Mouse (Mus musculus): Measurements from ENCODE around the gene Eml6. TPM values are rescaled to one million over a fixed set of nuclear protein-coding genes. Genes with fewer than 3 reads are reported as not detected.
A peak's percentile ranks its signal among the peaks of the same experiment; 100 is the strongest.

The Eml6 gene
- polyA plus RNA-seq, 1 experiment from 2014 or later: 2.0 TPM

DNA sequence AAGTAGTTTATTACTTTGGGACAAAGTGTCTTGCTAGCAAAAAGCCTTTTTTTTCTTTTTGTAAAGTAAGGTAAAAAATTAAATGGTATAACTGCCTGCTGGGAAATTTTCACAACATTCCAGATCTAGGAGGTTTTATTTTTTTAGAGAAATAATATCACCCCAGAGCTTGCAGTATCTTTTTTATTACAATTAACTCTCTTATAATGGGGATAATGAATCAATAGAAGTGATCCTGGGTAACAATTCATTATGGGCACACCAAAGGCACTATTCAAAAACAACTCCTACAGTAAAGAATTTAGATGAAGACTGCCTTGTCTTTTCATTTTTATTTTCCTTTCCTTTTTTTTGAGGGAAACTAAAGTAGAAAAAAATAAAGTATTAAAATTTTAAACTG, 331.1 kb downstream of the Eml6 start:
- H3K9me3 ChIP-seq (ENCODE audit: control insufficient read depth, low read depth, low read length): no peaks in the 10 kb centered on the region
- no peak overlapping the region for H3K9ac ChIP-seq (replicated peaks; ENCODE audit: low read depth, low read length)
- no peaks in the 10 kb centered on the region for H3K4me1 ChIP-seq (ENCODE audit: control insufficient read depth, insufficient read depth, low read length)
- no peaks in the 10 kb centered on the region for H3K27me3 ChIP-seq (ENCODE audit: control insufficient read depth, insufficient read depth, low read length)
- H3K36me3 ChIP-seq (ENCODE audit: control insufficient read depth, insufficient read depth, low read length): no peaks in the 10 kb centered on the region
- no peak overlapping the region for H3K27ac ChIP-seq (ENCODE audit: low read length)
- peak overlapping the region; percentile 89; the same call in 1 of the 2 replicates for H3K4me3 ChIP-seq (ENCODE audit: low read depth, low read length)
- no peak for ATAC-seq (ENCODE audit: insufficient number of reproducible peaks, insufficient read depth, low FRiP score, low read depth)
- H3K4me2 ChIP-seq (replicated peaks; ENCODE audit: low read depth, low read length): peak overlapping the region; percentile 57

DNA sequence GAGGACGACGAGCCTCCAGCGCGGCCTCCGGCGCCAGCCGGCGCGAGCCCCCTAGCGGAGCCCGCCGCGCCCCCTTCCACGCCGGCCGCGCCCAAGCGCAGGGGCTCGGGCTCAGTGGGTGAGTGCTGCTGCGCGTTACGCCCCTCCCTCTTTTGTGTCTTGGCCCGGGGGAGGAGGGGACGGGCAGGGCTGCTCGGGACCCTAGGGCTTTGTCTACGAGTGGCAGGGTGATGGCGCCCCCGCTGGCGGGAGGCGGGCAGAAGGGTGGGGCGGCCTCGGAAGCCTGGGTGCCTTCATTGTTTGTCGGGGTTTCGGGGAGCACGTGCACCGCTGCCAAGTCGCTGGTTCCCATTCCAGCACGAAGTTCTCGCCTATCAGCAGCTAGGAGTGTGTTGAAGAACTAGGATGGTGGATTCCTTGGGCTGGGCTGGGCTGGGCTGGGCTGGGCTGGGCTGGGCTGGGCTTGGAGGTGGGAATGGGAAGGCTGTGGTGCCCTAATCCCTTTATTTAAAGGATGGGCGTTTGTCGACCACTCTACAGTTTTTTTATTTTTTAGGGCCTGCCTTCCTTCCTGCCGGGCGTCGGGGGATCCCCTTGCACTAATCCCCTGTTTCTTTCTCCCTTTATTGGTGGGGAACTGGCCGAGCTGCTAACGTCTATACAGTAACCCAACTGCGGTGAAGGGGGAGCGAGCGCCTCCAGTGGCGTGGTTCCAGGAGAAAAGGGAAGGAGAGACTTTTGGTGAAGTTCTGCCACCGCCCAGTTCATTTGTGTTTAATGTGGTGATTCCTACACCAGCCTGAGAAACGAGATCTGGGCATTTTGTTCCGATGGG, 332.0 kb downstream of the Eml6 start:
- WGBS: under 1% methylated on average over 50 of the region's 53 CpGs

More for the DNA sequence above, 332.0 kb downstream of the Eml6 start:
- peak; percentile 86 for ATAC-seq (ENCODE audit: insufficient number of reproducible peaks, insufficient read depth, low FRiP score, low read depth)
- Histone ChIP-seq H3K27ac (ENCODE audit: low read length) (peak overlapping the region; percentile 99), H3K36me3 (ENCODE audit: control insufficient read depth, insufficient read depth, low read length) (no peaks in the 10 kb centered on the region), H3K4me2 (replicated peaks; ENCODE audit: low read depth, low read length) (peak overlapping the region; percentile 57), H3K27me3 (ENCODE audit: control insufficient read depth, insufficient read depth, low read length) (no peaks in the 10 kb centered on the region), H3K9ac (replicated peaks; ENCODE audit: low read depth, low read length) (peak overlapping the region; percentile 96), H3K4me1 (ENCODE audit: control insufficient read depth, insufficient read depth, low read length) (no peaks in the 10 kb centered on the region), H3K9me3 (ENCODE audit: control insufficient read depth, low read depth, low read length) (no peaks in the 10 kb centered on the region), H3K4me3 (ENCODE audit: low read depth, low read length) (peak overlapping the region; percentile 89)

Other genes starting within 250 kb of the Eml6 start
- 0.07 and 0.36 TPM in 2 replicates for gene 4931440F15Rik, start 200.4 kb downstream of the Eml6 start, polyA plus RNA-seq (2014; fragmentation: Nextera tagmentation; extraction: Ambion mirVana)
- 136 and 137 TPM in 2 replicates for gene Sptbn1, start 242.1 kb upstream of the Eml6 start, polyA plus RNA-seq (2014; fragmentation: Nextera tagmentation; extraction: Ambion mirVana)